Mouse (Mus musculus): ENCODE measurements around the gene Cdk19. TPM values are rescaled to one million over a fixed set of nuclear protein-coding genes. Genes with fewer than 3 reads are reported as not detected.

Gene Cdk19
- total RNA-seq, 2 experiments from 2014 or later: 38.6 to 47.8 TPM

DNA sequence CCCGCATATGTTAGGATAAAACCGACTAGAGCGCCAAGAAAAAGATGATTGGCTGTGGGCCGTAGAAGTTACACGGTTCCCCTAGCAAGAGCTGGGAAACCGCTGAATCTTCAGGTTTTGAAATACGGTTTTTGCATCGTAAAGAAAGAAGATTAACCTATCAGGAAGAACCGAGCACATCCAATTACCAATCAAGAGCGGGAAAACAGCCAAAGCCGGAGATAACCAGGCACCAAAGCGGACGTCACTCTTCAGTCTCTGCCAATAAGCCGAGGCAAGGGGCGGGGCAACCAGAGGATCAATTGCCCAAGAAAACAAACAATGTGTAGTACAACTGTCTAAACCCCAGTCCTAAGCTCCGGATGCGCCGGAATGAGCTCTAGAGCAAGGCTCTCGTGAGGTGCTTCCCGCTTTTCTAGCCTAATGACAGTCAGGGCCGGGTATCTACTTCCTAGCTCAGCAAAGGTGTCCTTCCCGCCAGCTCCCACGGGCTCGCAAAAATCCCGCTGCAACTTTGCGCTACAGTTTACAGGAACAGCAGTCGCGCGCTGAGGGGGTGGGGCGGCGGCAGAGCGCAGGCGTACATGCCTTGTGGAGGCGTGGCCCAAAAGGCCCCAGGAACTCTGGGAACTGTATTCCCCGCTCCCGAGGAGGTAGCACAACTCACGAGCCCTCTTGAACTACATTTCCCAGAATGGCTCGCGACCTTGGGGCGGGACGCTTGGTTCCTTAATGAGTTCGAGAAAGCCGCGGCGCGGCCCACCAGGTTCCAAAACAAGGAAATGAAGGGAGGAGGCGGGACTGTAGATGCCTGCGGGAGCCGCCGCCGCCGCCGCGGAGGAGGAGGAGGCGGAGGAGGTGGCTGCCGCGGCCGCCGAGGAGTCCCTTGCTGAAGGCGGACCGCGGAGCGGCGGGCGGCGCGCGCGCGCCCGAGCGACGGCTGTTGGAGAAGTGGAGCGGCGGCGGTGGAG lies 9.5 kb downstream of the Cdk19 start:
- peak; percentile 78 for ATAC-seq (replicated peaks; ENCODE audit: poor library complexity)

DNA sequence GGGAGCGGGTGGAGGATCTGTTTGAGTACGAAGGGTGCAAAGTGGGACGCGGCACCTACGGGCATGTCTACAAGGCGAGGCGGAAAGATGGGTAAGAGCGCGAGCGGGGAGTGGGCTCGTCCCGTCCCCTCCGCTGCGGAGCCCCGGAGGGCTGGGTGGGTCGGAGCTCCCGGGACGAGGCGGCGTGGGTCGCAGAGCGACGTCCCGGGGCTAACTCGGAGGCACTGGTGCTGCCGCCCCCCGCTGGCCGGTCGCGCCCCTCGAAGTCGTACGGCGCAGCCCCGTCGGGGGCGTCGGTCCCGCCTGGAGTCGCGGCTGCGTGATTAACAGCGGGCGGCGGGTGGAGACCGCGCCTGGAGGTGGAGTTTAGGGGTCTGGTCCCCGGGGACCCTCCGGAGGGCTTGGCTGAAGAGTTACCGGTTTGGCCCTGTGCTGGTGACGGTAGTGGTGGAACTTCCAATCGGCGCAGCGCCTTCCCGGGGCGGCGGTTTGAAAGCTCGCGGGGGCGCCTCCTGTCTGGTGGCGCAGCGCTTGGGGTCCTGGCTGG lies 10.3 kb downstream of the Cdk19 start:
- ATAC-seq (replicated peaks; ENCODE audit: poor library complexity): peak; percentile 7

DNA sequence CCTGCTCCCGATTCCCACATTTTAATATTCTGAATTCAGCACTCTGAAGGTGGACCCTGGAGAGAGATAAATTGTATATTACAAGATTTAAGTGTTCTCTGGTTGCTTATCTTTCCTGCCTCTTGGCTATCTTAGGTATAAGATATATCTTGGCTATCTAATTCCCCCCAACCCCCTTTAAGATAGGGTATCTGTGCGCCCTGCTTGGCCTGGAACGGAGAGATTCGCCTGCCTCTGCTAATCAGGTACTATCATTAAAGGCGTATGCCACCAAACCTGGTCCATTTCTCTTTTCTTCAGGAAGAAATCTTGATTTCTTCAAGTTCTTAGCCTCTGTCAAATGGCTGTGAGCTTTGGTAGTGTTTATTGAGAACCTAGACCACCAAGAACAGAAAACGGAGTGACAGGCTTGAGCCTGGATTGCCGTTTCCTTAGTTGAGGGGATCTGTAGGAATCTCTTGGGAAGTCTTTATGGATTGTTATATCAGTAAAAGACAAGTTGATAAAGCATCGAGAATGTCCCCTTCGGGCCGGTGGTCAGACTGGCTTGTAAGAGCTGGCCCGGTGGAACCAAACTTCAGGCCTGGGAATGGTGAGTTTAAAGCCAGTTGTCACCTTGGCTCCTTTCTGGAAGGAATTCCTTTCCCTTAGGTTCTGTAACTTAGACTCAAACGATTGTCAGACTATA lies 11.0 kb downstream of the Cdk19 start:
- ATAC-seq (replicated peaks; ENCODE audit: poor library complexity): no peak

DNA sequence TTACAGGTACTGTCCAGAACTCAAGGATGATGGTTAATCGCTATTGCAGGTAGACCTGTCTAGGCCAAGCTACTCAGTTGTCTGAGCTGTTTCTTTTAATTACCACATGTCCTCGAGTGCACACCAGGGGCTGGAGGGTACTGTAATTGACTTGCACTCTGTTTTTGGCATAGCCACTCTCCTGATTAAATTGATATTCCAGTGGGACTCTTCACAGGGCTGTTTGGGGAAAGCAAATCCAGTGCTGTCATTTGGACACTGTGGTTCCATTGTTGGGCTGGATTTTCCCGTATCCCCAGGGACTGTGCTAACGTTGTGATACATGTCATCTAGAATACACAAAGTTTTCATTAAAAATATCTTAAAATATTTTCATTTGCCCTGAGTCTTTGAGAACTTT lies 11.8 kb downstream of the Cdk19 start:
- ATAC-seq (replicated peaks; ENCODE audit: poor library complexity): no peak

DNA sequence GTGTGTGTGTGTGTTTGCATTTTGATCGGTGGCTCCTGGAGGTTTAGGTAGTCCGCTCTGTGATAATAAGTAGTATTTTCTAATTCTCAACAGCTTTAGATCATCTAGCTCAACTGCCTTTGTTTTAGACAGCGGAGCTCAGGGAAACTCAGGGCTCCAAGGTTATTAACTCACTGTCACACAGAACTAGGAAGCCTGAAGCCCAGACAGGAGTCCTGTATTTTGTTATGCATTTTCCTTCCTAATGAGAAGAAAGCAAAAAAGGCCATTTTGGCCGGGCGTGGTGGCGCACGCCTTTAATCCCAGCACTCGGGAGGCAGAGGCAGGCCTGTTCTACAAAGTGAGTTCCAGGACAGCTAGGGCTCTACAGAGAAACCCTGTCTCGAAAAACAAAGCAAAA lies 14.7 kb downstream of the Cdk19 start:
- no peak for ATAC-seq (replicated peaks; ENCODE audit: poor library complexity)

DNA sequence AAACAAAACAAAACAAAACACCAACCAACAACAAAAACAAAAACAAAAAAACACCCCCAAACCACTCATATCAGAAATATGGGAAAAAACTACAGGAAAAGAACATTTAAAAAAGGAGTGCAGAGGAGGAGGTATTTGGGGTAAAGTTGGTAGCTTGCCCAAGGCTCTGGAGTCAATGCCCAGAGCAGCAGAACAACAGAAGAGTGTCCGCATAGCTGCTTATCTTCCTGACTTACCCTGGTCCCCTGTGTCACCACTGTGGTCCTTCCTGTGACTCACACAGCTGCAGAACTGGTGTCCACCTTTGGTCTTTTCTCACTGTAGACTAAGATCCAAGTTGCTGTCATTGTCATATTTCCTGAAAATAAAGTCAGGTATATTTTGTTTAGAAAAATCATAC lies 15.2 kb downstream of the Cdk19 start:
- no peak for ATAC-seq (replicated peaks; ENCODE audit: poor library complexity)

DNA sequence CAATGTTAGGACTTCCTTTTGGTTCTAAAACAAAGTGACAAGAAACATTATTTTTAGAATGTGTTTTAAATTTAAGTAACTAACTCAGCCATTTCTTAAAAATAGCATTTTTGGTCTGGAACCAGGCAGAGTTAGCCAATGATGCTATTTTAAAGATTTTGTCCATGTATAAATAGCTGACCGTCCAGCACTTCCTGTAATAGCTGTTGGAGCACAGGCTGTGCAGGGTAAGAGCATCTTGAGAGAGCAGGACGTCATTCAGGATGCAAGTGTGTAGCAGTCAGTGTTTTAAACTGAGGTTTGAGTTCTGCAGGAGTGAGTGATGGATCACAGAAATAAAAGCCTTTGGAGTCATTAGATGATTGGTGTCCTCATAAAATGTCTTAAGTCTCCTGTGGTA lies 18.8 kb downstream of the Cdk19 start:
- no peak for ATAC-seq (replicated peaks; ENCODE audit: poor library complexity)

DNA sequence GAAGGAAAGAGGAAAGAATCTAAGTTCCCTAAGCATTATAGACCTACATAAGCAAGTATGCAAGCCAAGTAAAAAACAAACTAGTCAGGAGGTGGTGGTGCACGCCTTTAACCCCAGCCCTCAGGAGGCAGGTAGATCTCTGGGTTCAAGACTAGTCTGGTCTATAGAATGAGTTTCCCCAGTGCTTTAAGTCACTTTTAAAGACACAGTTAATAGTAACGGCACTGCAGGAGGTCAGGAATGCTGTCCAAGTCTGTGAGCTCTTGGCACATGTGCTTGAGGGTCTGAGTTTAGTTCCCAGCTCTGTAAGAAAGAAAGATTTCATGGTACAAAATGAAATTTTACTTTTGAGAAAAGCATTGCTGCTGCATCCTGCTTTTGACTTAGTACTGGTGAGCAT lies 19.8 kb downstream of the Cdk19 start:
- no peak for ATAC-seq (replicated peaks; ENCODE audit: poor library complexity)

DNA sequence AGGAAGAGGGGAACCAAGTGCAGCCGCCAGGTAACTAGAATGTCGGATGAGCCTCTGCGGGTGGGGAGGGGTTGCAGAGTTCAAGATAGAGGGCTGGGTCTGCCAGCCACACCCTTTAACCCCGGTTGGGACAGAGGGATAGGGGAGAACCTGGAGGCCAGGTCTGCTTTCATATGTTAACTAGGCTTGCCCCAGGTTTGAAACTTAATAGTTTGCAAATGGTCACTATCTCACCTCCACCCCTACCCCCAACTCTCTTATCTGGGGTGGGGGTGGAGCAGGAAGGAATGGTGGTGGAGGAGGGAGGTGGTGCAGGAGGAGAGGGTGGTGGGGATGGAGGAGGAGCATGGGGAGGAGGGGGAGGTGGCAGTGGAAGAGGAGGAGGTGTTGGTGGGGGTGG lies 23.6 kb downstream of the Cdk19 start:
- ATAC-seq (replicated peaks; ENCODE audit: poor library complexity): no peak

DNA sequence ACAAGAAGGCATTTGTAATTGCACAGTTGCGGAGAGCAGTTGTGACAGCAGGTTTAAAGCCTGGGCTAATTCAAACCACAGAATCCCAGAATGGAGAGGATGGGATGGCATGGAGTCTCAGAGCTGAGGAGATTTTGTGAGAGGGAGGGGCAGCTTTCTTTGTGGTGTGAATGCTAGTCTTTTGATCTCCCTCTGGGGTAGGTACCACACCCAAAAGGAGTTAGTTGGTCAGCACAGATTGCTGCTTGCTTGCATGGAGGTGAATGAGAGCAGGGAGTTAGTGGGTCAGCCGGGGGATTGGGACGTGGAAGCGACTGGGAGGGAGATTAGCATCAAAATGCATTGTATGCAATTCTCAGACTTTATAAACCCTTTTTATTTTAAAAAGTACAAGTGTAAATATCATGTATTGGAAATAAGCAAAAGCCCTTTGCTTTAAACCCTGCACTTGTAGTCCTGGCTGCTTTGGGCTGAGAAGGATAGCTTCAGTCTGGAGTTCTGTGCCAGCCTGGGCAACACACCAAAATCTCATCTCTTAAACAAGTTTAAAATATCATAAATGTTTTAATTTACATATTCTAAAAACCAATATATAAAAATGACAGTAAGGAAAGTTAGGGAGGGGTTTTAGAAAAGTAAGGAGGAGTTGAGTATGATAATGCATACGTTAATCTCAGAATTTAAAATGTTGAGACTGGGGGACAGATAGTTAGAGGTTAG lies 25.4 kb downstream of the Cdk19 start:
- no peak for ATAC-seq (replicated peaks; ENCODE audit: poor library complexity)

DNA sequence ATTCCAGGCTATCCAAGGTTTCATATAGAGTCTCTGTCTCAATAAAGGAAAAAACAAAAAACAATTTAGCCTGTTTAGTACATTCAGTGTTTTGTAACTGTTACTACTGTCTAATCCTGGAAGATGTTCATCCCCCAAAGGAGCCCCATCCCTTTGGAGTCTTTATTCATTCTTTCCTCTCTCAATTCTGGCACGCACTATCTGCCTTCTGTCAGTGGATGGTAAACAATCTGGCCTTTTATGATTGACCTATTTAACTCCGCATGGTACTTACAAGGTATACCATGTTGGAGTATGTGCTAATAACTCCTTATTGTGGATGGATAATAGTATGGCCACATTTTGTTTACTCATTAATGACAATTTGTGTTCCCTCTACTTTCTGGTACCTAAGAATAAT lies 26.6 kb downstream of the Cdk19 start:
- ATAC-seq (replicated peaks; ENCODE audit: poor library complexity): no peak

DNA sequence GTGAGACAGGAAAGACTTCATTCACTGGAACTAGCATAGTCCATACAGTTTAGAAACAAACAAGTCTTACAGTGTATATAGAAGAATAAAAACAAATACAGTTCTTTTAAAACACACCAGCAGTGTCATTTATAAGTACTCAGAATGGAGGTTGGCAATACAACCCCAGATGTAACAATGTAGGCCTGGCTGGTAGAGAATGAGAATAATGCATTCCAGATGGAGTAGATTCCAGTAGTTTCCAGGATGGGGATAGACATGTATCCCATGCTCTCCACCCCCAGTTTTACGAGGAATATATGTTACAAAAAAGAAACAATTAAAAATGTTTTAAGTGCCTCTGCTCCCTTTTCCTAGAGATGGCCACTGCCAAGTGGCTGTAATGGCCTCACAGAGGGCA lies 29.2 kb downstream of the Cdk19 start:
- ATAC-seq (replicated peaks; ENCODE audit: poor library complexity): no peak

DNA sequence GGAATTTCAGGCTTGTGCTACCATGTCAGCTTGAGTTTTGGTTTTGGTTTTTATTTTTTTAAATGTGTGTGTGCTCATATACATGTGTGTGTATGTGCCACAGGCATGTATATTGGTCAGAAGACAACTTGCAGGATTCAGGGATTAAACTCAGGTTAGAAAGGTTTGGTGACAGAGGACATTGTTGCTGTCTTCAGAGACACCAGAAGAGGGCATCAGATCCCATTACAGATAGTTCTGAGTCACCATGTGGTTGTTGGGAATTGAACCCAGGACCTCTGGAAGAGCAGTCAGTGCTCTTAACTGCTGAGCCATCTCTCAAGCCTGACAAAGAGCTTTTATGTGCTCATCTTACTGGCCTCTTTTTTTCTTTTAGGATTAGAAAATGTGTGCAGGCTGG lies 30.8 kb downstream of the Cdk19 start:
- no peak for ATAC-seq (replicated peaks; ENCODE audit: poor library complexity)

DNA sequence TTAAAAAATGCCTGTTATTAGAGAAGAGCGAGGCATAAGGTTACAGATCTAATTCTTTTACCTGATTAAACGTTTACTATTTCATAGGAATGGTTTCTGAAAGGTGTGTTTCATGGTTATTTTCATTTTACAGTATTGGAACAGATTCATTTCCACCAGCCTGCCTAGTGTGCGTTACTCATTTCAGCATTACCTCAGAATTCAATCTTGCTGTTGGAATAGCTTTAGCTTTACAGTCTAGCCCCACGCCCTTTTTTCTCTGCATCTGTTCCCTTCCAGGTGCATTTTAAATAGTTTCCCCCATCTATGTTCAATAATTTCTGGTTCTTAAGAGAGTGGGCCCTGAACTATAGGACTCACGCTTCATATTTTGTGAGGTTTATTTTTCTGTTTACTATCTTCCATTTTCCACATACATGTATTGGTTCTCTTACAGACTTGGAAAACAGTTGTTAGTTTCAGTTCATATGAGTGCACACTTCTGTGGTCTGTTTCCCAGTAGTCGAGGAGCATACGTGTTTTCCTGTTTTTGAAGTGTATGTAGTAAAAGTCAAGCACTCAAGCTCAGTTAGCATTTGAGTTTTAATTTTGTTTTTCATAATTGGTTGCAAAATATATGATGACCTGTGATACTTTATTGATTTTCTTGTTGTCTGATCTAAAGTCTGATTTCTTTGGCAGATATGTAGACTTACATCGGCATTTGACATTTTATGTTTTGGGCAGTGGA lies 32.0 kb downstream of the Cdk19 start:
- no peak for ATAC-seq (replicated peaks; ENCODE audit: poor library complexity)

DNA sequence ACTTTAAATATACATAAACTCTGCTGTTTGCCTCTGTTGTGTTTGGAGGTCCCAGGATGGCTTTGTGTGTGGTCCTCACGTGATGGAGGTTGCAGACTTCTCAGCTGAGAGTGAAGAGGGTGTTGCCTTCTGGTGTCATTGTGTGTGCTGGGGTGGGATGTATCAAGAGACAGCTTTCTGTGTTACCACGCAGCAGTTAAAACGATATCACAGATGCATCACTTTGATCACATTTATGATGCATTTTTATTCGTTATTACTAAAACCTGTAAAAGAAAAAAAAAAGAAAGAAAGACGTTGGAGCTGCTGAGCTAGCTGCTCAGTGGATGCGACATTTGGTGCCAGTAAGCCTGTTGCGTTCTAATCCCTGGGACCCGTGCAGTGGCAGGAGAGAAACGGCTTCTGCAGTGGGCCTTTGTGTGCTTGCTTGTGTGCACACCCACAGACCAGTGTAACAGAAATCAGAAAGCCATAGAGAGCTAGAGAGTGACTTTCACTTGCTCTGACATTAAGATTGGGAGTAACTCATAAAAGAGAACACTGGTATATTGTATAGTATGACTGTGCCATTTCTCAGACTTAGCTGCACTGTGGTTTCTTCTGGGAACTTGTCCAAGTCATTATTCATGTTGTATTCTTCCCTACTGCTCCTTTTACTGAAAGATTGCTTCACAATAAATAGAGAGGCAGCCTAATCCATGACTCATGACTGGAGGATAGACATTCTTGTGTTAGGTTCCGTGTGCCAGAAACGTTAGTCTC lies 32.7 kb downstream of the Cdk19 start:
- peak; percentile 85 for ATAC-seq (replicated peaks; ENCODE audit: poor library complexity)

DNA sequence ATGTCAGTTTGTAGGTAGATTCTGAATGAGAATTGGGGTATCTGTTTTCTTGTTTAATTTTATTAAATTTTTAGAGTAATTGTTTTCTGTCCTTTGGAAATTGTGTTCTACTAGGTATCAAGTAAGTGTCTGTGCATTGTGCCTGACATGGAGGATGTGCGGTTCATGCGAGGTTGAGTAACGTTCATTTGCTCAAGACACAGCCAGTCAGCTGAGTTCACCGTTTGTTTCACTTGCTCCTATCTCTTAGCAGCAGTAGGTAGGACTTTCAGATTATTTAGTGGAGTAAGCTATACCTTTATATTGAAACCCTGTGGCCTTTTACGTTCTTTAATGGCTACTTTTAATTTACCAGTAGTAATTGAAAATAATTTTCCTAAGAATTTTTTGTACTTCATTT lies 34.4 kb downstream of the Cdk19 start:
- ATAC-seq (replicated peaks; ENCODE audit: poor library complexity): peak; percentile 55

DNA sequence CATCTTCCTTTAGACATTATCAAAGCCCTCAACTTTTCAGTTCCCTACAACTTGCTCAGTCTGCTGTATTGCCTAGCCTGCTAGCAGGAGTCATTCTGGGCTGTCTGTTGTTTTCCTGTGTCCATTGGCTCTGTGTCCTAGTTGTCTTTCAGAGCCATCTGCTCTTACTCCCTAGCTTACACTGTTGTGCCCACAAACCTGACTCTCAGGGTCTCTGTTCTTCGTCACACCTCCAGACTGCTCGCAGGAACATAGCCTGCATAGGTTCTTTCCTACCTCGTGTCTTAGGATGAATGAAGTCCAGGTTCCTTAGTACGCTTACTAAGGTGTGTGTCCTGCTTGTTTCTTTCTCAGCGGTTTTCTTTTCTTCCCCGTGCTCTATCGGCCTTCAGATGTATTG lies 35.5 kb downstream of the Cdk19 start:
- ATAC-seq (replicated peaks; ENCODE audit: poor library complexity): no peak

DNA sequence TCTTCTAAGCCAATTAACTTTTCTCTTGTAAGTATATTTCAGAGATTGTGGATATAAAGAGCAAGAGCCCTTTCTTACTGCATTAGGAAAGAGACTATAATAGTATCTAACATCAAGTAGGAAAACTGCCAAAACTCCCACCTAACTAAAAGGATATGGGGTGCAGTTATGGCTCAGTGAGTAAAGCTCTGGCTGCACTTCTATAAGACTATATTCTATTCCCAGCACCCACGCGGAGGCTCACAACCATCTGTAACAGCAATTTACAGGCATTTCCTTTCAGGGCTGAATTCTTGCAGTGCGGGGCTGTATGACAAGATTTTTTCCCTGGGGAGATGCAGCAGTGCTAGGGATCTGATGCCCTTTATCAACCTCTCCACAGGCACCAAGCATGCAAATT lies 36.9 kb downstream of the Cdk19 start:
- ATAC-seq (replicated peaks; ENCODE audit: poor library complexity): no peak

DNA sequence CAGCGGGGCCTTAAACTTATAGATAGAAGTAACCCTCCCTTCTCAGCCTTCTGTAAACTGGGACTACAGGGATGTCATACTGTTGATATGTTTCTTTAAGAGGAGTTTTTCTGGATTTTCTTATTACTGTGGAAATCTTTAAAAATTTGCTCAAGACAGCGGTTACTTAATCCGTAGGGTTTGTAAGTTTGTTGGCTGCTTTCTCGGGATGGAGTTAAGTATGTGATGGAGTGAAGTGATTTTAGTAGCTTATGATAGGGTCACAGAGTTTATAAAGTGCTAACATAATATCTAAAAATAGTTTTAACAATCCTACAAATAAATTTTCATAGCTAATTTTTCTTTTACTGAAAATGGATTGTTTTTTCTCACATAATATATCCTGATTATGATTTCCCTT lies 38.9 kb downstream of the Cdk19 start:
- ATAC-seq (replicated peaks; ENCODE audit: poor library complexity): no peak

DNA sequence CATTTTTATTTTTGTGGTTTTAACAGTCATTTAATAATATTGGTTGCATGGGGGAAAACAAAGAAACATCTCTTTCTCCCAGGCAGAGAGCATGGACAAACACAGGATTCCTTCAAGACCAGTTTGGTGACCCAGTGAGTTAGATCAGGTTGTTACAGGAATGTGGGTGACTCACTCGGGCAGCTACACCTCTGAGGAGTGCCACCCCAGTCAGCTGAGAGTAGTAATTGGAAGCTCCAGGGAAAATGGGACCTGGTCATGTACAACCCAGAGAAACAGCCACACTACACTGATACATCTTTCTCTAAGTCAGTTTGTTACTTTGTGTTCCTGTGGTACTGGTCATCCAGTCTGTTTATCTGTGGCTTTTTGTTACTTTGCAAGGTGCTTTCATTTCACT lies 40.3 kb downstream of the Cdk19 start:
- ATAC-seq (replicated peaks; ENCODE audit: poor library complexity): no peak

All from megakaryocyte progenitor cell, adult 5-6 weeks (primary cell).